Mouse (Mus musculus) hindbrain, embryonic 16.5 days (tissue): ENCODE measurements around the gene Rptor. TPM values are rescaled to one million over a fixed set of nuclear protein-coding genes. Genes with fewer than 3 reads are reported as not detected.

Experiments
- ATAC-seq: fragments of 200-750 bp; cut with Nextera tagmentation; 2 replicates; pipeline ENCODE4 v1.8.0; 2017; ENCODE audit warnings: moderate TSS enrichment, moderate library complexity
- H3K27ac ChIP-seq: fragments of 300-500 bp; sonication (generic); 2 replicates; pipeline ENCODE4 v1.5.1; 2014; ENCODE audit warnings: low read depth, mild to moderate bottlenecking, control low read depth, low read length, moderate library complexity
- H3K27me3 ChIP-seq: fragments of 300-500 bp; sonication (generic); replicated peaks from 2 replicates; pipeline ENCODE4 v1.6.1; 2014; ENCODE audit warnings: low read length; ENCODE audit not compliant: control insufficient read depth, insufficient read depth
- H3K36me3 ChIP-seq: fragments of 300-500 bp; sonication (generic); 2 replicates; pipeline ENCODE4 v1.6.1; 2014; ENCODE audit warnings: mild to moderate bottlenecking, low read length, moderate library complexity, mixed read lengths; ENCODE audit not compliant: control insufficient read depth, insufficient read depth
- H3K4me1 ChIP-seq: fragments of 300-500 bp; sonication (generic); 2 replicates; pipeline ENCODE4 v1.6.1; 2014; ENCODE audit warnings: low read depth, low read length; ENCODE audit not compliant: control insufficient read depth, insufficient read depth
- H3K4me2 ChIP-seq: fragments of 300-500 bp; sonication (generic); 2 replicates; pipeline ENCODE4 v1.6.1; 2014; ENCODE audit warnings: mild to moderate bottlenecking, low read length, control low read depth, moderate library complexity
- H3K4me3 ChIP-seq: fragments of 300-500 bp; sonication (generic); 2 replicates; pipeline ENCODE4 v1.5.1; 2014; ENCODE audit warnings: mild to moderate bottlenecking, low read length, control low read depth, moderate library complexity
- H3K9ac ChIP-seq: fragments of 300-500 bp; sonication (generic); 2 replicates; pipeline ENCODE4 v1.6.1; 2014; ENCODE audit warnings: low read depth, mild to moderate bottlenecking, control low read depth, low read length, moderate library complexity
- H3K9me3 ChIP-seq: fragments of 300-500 bp; sonication (generic); 2 replicates; pipeline ENCODE4 v1.6.1; 2014; ENCODE audit warnings: mild to moderate bottlenecking, low read length, moderate library complexity; ENCODE audit not compliant: control insufficient read depth
- WGBS: fragments of 180-500 bp; shearing (Covaris S2); extraction: QIAGEN DNeasy Blood & Tissue Kit; methylation state at CpG from one replicate; pipeline ENCODE4 v1.1.7; 2014; 5-methylcytosine and 5-hydroxymethylcytosine counted together
- polyA plus RNA-seq: library from polyadenylated mRNA; unstranded; fragments of >200 nt; fragmentation: Nextera tagmentation; extraction: Ambion mirVana; gene quantifications from 2 replicates; pipeline ENCODE4 v1.2.1, GENCODE M21; 2015

Rptor gene
- polyA plus RNA-seq, 1 experiment from 2014 or later = 8.5 TPM

DNA sequence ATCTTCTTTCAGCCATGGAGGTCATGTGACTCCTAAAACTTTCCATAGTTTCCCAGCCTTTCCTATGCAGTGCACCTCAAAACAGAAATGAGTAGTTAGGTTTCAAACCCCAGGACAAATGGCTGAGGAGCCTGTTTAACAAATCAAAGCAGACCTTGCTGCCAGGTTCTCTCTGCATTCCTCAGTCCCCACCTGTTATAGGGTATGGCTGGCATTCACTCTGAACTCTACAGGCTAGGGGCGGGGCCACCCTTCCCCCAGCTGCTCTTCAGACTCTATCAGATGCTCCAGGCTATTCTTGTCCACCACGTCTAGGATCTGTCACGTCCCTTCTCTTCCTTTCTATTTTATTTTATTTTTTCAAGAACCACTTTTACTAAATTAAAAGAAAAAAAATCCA is 8.7 kb upstream of the Rptor start:
- H3K9ac ChIP-seq = no peak overlapping the region
- no peaks in the 10 kb centered on the region for H3K36me3 ChIP-seq
- no peaks in the 10 kb centered on the region for H3K9me3 ChIP-seq
- no peak overlapping the region for H3K27ac ChIP-seq
- WGBS = 31% methylated on average over 3 of the region's 3 CpGs
- H3K4me2 ChIP-seq = no peak overlapping the region
- no peak for ATAC-seq
- no peak overlapping the region for H3K4me3 ChIP-seq
- no peaks in the 10 kb centered on the region for H3K27me3 ChIP-seq
- peaks cover 3% of the 10 kb centered on the region; the same call in 1 of the 2 replicates for H3K4me1 ChIP-seq

DNA sequence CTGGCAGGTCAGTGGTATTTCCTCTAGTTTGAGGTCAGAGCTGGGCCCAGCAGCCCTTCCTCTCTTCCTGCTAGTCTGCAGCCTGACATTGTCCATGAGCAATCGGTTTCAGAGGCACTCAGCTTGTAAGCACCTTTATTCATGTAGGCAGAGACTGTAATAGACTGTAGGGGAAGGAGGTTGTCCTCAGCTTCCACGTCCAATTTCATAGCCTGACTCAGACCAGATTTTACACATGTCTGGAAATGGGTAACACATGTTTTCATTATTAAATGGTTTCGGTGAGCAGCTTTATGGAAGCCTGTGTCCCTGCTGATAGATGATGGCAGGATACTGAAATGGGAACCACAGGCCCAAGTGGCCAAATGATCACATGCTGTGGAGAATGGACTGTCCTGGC is 3.8 kb upstream of the Rptor start:
- WGBS = 52% methylated on average over 3 of the region's 3 CpGs
- Histone ChIP-seq H3K4me1 (peaks cover 3% of the 10 kb centered on the region), H3K9ac (no peak overlapping the region), H3K4me3 (no peak overlapping the region), H3K36me3 (no peaks in the 10 kb centered on the region), H3K27me3 (no peaks in the 10 kb centered on the region), H3K9me3 (no peaks in the 10 kb centered on the region), H3K4me2 (no peak overlapping the region), H3K27ac (no peak overlapping the region)
- ATAC-seq = no peak

DNA sequence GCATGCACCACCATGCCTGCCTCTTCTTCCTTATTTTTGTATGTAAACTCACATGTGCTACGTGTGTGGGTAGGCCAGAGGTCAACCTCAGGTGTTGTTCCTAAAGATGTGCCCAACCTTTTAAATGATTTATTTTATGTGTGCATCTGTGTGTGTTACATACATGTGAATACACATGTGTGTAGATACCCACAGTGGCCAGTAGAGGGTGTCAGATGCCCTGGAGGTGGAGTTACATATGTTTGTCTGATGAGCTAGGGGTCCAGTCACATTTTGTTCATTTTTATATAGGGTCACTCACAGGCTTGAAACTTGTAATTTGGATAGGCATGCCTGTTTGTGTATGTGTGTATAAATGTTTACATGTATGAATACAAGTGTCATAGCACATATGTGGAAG is 2.4 kb upstream of the Rptor start:
- H3K9me3 ChIP-seq = no peaks in the 10 kb centered on the region
- no peak overlapping the region for H3K4me3 ChIP-seq
- peaks cover 11% of the 10 kb centered on the region for H3K4me1 ChIP-seq
- no peak overlapping the region for H3K9ac ChIP-seq
- H3K36me3 ChIP-seq = no peaks in the 10 kb centered on the region
- H3K27me3 ChIP-seq = no peaks in the 10 kb centered on the region
- H3K4me2 ChIP-seq = no peak overlapping the region
- no peak for ATAC-seq
- H3K27ac ChIP-seq = no peak overlapping the region
- WGBS = 87% methylated on average over 1 of the region's 1 CpGs

DNA sequence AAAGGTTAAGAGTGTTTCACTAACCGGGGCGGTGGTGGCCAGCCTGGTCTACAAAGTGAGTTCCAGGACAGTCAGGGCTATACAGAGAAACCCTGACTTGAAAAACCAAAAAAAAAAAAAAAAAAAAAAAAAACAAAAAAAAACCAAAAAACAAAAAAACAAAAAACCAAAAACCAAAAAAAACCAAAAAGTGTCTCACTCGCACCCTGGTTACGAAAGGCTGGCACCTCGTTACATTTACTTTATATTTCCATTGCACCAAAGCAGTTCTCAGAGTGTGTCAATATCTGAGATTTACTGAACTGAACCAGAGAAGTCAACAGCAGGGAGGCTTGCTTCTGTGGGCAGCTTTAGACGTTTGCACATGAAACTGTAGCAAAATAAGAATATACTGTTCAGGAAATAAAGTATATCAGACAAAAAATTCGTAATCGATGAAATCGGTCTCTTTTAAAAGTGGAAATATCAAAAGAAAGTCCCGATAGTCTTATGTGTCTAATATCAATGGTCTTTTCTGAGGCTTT is 466 bp upstream of the Rptor start:
- Histone ChIP-seq H3K4me1 (peaks cover 11% of the 10 kb centered on the region), H3K4me3 (peak overlapping the region; percentile 63), H3K27ac (peak overlapping the region; percentile 87; the same call in 1 of the 2 replicates), H3K9ac (no peak overlapping the region; the same call in 1 of the 2 replicates), H3K36me3 (no peaks in the 10 kb centered on the region), H3K9me3 (no peaks in the 10 kb centered on the region), H3K27me3 (no peaks in the 10 kb centered on the region), H3K4me2 (peak overlapping the region; percentile 96)
- WGBS = 35% methylated on average over 10 of the region's 10 CpGs
- ATAC-seq = peak; percentile 6; the same call in 1 of the 2 replicates

GRCm38 (mm10) chr11:119603527-119603905 is 811 bp downstream of the Rptor start:
- Histone ChIP-seq H3K4me2 (peak overlapping the region; percentile 96), H3K9ac (peak overlapping the region; percentile 80), H3K9me3 (no peaks in the 10 kb centered on the region), H3K27me3 (no peaks in the 10 kb centered on the region), H3K36me3 (no peaks in the 10 kb centered on the region), H3K27ac (peak overlapping the region; percentile 87), H3K4me1 (peaks cover 11% of the 10 kb centered on the region), H3K4me3 (peak overlapping the region; percentile 63)
- WGBS = under 1% methylated on average over 30 of the region's 30 CpGs
- no peak for ATAC-seq

DNA sequence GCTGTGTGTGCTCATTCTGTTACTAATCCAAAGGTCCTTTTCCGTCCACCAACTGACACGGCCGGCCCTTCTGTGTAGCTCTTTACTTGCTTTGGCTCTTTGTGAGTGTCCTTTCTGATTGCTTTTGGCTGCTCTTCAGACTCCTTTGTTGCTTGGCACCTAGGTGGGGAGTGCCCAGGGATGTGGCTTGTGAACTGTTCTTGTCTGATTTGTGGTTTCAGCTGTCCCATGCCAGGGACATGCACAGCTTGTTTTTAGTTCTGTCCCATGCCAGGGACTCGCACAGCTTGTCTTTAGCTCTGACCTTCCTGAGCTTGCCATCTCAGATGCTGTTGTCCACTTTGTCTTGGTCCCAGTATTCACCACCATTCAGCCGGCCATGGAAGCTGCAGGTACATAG is 4.8 kb downstream of the Rptor start:
- ATAC-seq = no peak
- Histone ChIP-seq H3K4me1 (peaks cover 11% of the 10 kb centered on the region), H3K27ac (no peak overlapping the region), H3K4me3 (no peak overlapping the region), H3K9me3 (no peaks in the 10 kb centered on the region), H3K27me3 (no peaks in the 10 kb centered on the region), H3K36me3 (no peaks in the 10 kb centered on the region), H3K9ac (no peak overlapping the region), H3K4me2 (no peak overlapping the region)
- 85% methylated on average over 5 of the region's 5 CpGs for WGBS

GRCm38 (mm10) chr11:119611496-119611895 is 8.8 kb downstream of the Rptor start:
- H3K27me3 ChIP-seq = no peaks in the 10 kb centered on the region
- H3K9me3 ChIP-seq = no peaks in the 10 kb centered on the region
- no peaks in the 10 kb centered on the region for H3K4me1 ChIP-seq
- no peak overlapping the region for H3K27ac ChIP-seq
- ATAC-seq = no peak
- WGBS = 96% methylated on average over 6 of the region's 6 CpGs
- H3K9ac ChIP-seq = no peak overlapping the region
- H3K4me2 ChIP-seq = no peak overlapping the region
- no peaks in the 10 kb centered on the region for H3K36me3 ChIP-seq
- H3K4me3 ChIP-seq = no peak overlapping the region

DNA sequence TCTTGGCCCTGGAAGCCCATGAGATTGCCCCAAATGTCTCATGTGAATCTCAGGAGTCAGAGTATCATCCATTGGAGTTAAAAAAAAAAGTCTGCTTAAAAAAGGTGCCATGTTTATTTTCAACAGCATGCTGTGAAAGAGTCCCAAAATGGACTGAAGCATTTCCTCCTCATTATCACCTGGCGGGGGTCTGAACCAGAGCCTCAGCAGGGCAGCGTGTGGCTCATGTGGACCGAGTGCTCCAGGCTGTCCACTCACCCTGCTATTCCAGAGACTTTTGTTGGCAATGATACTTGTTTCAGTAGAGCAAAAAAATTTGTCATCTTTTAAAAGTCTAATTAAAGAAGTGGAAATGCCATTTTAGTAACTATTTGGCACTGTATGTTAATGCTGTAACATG is 9.5 kb downstream of the Rptor start:
- Histone ChIP-seq H3K36me3 (no peaks in the 10 kb centered on the region), H3K4me1 (no peaks in the 10 kb centered on the region), H3K27ac (no peak overlapping the region), H3K4me3 (no peak overlapping the region), H3K27me3 (no peaks in the 10 kb centered on the region), H3K9me3 (no peaks in the 10 kb centered on the region), H3K4me2 (no peak overlapping the region), H3K9ac (no peak overlapping the region)
- 79% methylated on average over 3 of the region's 3 CpGs for WGBS
- ATAC-seq = no peak

GRCm38 (mm10) chr11:119615087-119615486 is 12.4 kb downstream of the Rptor start:
- Histone ChIP-seq H3K9ac (no peak overlapping the region), H3K4me3 (no peak overlapping the region), H3K4me2 (no peak overlapping the region), H3K4me1 (no peaks in the 10 kb centered on the region), H3K27ac (no peak overlapping the region), H3K9me3 (no peaks in the 10 kb centered on the region), H3K27me3 (no peaks in the 10 kb centered on the region), H3K36me3 (no peaks in the 10 kb centered on the region)
- 95% methylated on average over 7 of the region's 7 CpGs for WGBS
- no peak for ATAC-seq

DNA sequence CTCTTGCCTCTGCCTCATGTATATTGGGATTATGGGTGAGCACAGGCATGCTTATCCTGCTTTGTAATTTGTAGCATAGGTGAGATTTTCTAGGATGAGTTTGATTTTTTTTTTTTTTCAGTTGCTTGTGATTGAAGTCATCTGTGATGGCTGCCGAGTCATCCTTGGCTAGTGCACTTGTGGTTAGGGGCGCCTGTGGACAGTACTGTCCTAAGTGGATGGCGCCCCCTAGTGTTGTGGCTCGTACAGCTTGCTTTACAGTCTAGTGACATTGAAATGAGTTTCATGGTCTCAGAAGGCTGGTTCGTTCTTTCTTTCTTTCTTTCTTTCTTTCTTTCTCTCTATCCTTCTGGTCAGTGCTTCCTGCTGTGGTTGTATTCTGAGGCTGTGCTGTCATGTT is 16.1 kb downstream of the Rptor start:
- no peak overlapping the region for H3K9ac ChIP-seq
- no peak overlapping the region for H3K4me2 ChIP-seq
- no peak overlapping the region for H3K4me3 ChIP-seq
- ATAC-seq = no peak
- no peak overlapping the region for H3K27ac ChIP-seq
- 43% methylated on average over 5 of the region's 5 CpGs for WGBS
- H3K27me3 ChIP-seq = no peaks in the 10 kb centered on the region
- H3K36me3 ChIP-seq = no peaks in the 10 kb centered on the region
- H3K9me3 ChIP-seq = no peaks in the 10 kb centered on the region
- no peaks in the 10 kb centered on the region for H3K4me1 ChIP-seq
